Mouse (Mus musculus) adrenal gland, postnatal 36 days (tissue): Measurements from ENCODE around the gene Atmin. TPM values are rescaled to one million over a fixed set of nuclear protein-coding genes. Genes with fewer than 3 reads are reported as not detected.
A peak's percentile ranks its signal among the peaks of the same experiment; 100 is the strongest.

ENCODE experiments used
- DNase-seq, 2 experiments: peaks; one replicate each; pipeline ENCODE4 v3.0.0; 2021; ENCODE audit warnings: mixed read lengths in 1 of 2
- long read RNA-seq, 2 experiments: library from polyadenylated mRNA; stranded (forward); transcript quantifications; one replicate each; pipeline ENCODE4 v2.0.0; 2021; ENCODE audit warnings: borderline sequencing depth in 2 of 2
- total RNA-seq, 2 experiments: library from RNA; stranded (reverse); gene quantifications; 2 replicates each; pipeline ENCODE4 v1.2.3; 2021

Atmin gene
- total RNA-seq: 10 to 100 TPM; 23.1 to 24.4 TPM
- long read RNA-seq, experiment 1, full-length matches to known transcripts: 6 of 11 reads
- long read RNA-seq, experiment 1, partial matches to known transcripts: 0 of 11 reads
- long read RNA-seq, experiment 1, other reads (novel, unspliced or antisense): 5 of 11 reads
- long read RNA-seq, experiment 2, full-length matches to known transcripts: 6 of 10 reads
- long read RNA-seq, experiment 2, partial matches to known transcripts: 1 of 10 reads
- long read RNA-seq, experiment 2, other reads (novel, unspliced or antisense): 3 of 10 reads

GRCm38 (mm10) chr8:116943161-116943554, at the start of gene Atmin:
Gene Atmin, plus strand, starts transcription at chr8:116943393.
- DNase-seq: peak; percentile 91 to 95

- no peak for DNase-seq
These were observed 49.3 kb upstream of the Atmin start for GRCm38 (mm10) chr8:116893938-116894337.

- DNase-seq: no peak
These were observed 47.7 kb upstream of the Atmin start for GRCm38 (mm10) chr8:116895521-116895920.

- DNase-seq: peak; percentile 61 to 75
These were observed 38.5 kb upstream of the Atmin start for GRCm38 (mm10) chr8:116904736-116905135.

GRCm38 (mm10) chr8:116905252-116905651, 37.9 kb upstream of the Atmin start:
- DNase-seq: peak in 1 of 2 experiments; percentile 15

- no peak for DNase-seq
These were observed 37.4 kb upstream of the Atmin start for GRCm38 (mm10) chr8:116905836-116906235.

- peak; percentile 84 for DNase-seq
These were observed 22.2 kb upstream of the Atmin start for GRCm38 (mm10) chr8:116921005-116921336.

GRCm38 (mm10) chr8:116921337-116922059, 21.7 kb upstream of the Atmin start, which contains the start of the genes Cmc2 and Cenpn:
Gene Cmc2, minus strand, starts transcription at chr8:116921455.
Gene Cenpn, plus strand, starts transcription at chr8:116921730.
- peak; percentile 93 to 96 for DNase-seq

GRCm38 (mm10) chr8:116922060-116922757, 21.0 kb upstream of the Atmin start:
- no peak for DNase-seq

- no peak for DNase-seq
These were observed 19.7 kb upstream of the Atmin start for GRCm38 (mm10) chr8:116923526-116923925.

- peak; percentile 67 to 79 for DNase-seq
These were observed 15.3 kb upstream of the Atmin start for GRCm38 (mm10) chr8:116927880-116928279.

- no peak for DNase-seq
These were observed 14.6 kb upstream of the Atmin start for GRCm38 (mm10) chr8:116928588-116928987.

GRCm38 (mm10) chr8:116934976-116935375, 8.2 kb upstream of the Atmin start:
- DNase-seq: no peak

GRCm38 (mm10) chr8:116935506-116935905, 7.7 kb upstream of the Atmin start:
- no peak for DNase-seq

- DNase-seq: no peak
These were observed 722 bp upstream of the Atmin start for GRCm38 (mm10) chr8:116942284-116943058.

GRCm38 (mm10) chr8:116943555-116944384, 577 bp downstream of the Atmin start:
- peak; percentile 27 to 30 for DNase-seq

- DNase-seq: no peak
These were observed 1.1 kb downstream of the Atmin start for GRCm38 (mm10) chr8:116944385-116944696.

GRCm38 (mm10) chr8:116945169-116945910, 2.1 kb downstream of the Atmin start:
- no peak for DNase-seq

GRCm38 (mm10) chr8:116946268-116946838, 3.2 kb downstream of the Atmin start:
- no peak for DNase-seq

- no peak for DNase-seq
These were observed 3.7 kb downstream of the Atmin start for GRCm38 (mm10) chr8:116946851-116947250.
